Mouse (Mus musculus) heart, embryonic 13.5 days (tissue): Measurements from ENCODE around the gene Twnk. TPM values are rescaled to one million over a fixed set of nuclear protein-coding genes. Genes with fewer than 3 reads are reported as not detected.

Experiments
- ATAC-seq: fragments of 200-750 bp; cut with Nextera tagmentation; 2 replicates; pipeline ENCODE4 v1.8.0; 2017; ENCODE audit warnings: moderate TSS enrichment; ENCODE audit not compliant: insufficient number of reproducible peaks, low FRiP score, low TSS enrichment; ENCODE audit errors: extremely low read depth
- H3K27ac ChIP-seq: fragments of 300-500 bp; sonication (generic); replicated peaks from 2 replicates; pipeline ENCODE4 v1.5.1; 2015; ENCODE audit warnings: moderate library complexity, mild to moderate bottlenecking, inconsistent platforms
- H3K27me3 ChIP-seq: fragments of 300-500 bp; sonication (generic); replicated peaks from 2 replicates; pipeline ENCODE4 v1.6.1; 2015; ENCODE audit warnings: mild to moderate bottlenecking, inconsistent platforms
- H3K36me3 ChIP-seq: fragments of 300-500 bp; sonication (generic); 2 replicates; pipeline ENCODE4 v1.6.1; 2015; ENCODE audit warnings: mild to moderate bottlenecking, inconsistent platforms
- H3K4me1 ChIP-seq: fragments of 300-500 bp; sonication (generic); 2 replicates; pipeline ENCODE4 v1.6.1; 2015; ENCODE audit warnings: inconsistent platforms
- H3K4me2 ChIP-seq: fragments of 300-500 bp; sonication (generic); 2 replicates; pipeline ENCODE4 v1.6.1; 2015; ENCODE audit warnings: inconsistent platforms, mild to moderate bottlenecking, moderate library complexity
- H3K4me3 ChIP-seq: fragments of 300-500 bp; sonication (generic); 2 replicates; pipeline ENCODE4 v1.5.1; 2015; ENCODE audit warnings: moderate library complexity, mild to moderate bottlenecking, inconsistent platforms
- H3K9ac ChIP-seq: fragments of 300-500 bp; sonication (generic); 2 replicates; pipeline ENCODE4 v1.6.1; 2015; ENCODE audit warnings: inconsistent platforms, mild to moderate bottlenecking, moderate library complexity
- H3K9me3 ChIP-seq: fragments of 300-500 bp; sonication (generic); 2 replicates; pipeline ENCODE4 v1.6.1; 2016; ENCODE audit warnings: inconsistent platforms
- WGBS: fragments of 180-500 bp; shearing (Covaris S2); methylation state at CpG from one replicate; pipeline ENCODE4 v1.1.7; 2015; ENCODE audit warnings: mixed read lengths; 5-methylcytosine and 5-hydroxymethylcytosine counted together
- polyA plus RNA-seq: library from polyadenylated mRNA; unstranded; fragments of >200 nt; fragmentation: Nextera tagmentation; extraction: Ambion mirVana; gene quantifications from 2 replicates; pipeline ENCODE4 v1.2.1, GENCODE M21; 2015

The Twnk gene
- polyA plus RNA-seq, 1 experiment from 2014 or later: 16.3 TPM

DNA sequence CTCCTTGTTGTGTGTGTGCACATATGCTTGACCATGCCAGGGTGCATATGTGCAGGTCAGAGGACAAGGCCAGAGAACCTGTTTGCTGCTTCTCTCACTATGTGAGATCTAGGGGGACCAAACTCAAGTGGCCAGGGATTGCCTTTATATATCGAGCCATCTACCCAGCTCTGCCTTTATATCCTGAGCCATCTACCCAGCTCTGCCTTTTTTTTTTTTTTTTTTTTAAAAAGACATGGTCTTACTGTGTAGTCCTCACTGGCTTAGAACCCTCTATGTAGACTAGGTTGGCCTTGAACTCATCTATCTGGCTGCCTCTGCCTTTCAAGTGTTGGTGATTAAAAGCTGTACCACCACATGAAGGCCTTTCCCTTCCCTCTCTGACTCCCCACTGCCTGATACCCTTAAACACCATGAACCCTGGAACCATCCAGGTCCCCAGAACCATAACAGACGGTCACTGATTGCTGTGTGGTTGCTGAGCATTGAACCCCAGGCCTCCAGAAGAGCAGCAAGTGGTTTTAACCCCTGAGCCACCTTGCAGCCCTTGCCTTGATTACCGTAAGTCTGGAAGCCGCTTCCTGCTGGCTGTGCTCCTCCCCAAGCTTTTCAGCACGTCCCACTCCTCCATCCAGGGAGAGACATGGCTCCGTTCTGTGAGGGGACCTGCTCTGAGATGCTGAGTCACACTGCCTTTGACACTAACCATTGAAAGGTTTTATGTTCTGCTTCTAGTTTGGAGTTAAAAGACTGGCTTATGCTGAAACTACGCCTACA is 1.5 kb upstream of the Twnk start:
- Histone ChIP-seq H3K36me3 (peaks cover 53% of the 10 kb centered on the region), H3K27me3 (no peaks in the 10 kb centered on the region), H3K4me3 (no peak overlapping the region), H3K9ac (no peak overlapping the region), H3K27ac (no peak overlapping the region), H3K4me1 (peaks cover 29% of the 10 kb centered on the region), H3K9me3 (no peaks in the 10 kb centered on the region), H3K4me2 (no peak overlapping the region)
- ATAC-seq: no peak
- WGBS: 82% methylated on average over 7 of the region's 7 CpGs

DNA sequence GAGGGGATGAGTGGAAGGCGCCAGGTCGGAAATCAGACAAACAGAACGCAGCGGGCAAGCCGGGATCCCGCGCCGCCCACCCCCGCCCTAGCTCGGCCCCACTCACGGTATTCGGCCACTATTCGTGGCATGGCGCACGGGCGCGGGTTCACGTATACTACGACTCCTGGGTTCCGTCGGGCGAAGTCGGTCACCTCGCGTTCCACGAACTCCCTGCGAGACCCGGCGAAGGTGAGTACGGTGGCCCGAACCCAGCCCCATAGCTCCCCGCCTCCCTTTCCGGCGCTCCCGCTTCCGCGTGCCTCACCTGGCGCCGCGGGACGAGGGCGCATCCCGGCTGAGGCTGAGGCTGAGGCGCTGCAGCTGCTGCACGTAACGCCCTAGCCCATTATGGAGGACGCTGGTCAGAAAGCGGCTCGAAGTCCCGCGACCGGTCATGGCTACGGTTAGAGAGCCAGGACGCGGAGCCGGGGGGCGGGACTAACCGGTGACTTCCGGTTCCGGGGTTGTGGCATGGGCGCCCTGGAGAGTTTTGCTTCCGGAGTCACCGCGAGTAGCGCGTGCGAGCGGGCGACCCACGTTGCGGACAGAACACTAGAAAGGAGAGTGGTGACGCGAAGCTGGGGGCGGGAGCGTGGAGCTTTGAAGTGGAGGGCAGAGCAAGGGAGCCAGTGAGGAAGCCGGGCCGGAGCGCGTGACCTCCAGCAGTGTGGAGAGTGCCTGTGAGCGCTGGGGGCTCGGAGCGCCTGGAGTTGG is 672 bp downstream of the Twnk start, which contains the start of gene Mrpl43:
TSS of gene Mrpl43 (minus strand) at position 486 of the 756 bp plus-strand sequence.
- peak; percentile 95 for ATAC-seq

DNA sequence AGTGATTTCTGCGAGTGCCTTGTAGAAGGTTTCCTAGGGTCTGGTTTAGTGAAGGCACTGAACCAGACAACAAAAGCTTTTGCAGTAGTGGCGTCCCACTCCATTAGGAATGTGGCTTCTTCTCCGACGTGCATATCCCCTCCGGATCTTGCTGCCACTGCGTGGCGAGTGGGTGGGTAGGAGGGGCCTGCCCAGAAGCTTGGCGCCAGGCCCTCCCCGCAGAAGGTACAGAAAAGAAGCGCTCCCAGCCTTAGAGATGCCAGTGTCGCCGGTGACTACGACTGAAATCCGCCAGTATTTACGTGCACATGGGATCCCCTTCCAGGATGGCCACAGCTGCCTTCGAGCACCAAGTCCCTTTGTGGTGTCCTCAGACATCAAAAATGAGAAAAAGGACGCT is 1.6 kb downstream of the Twnk start:
- Histone ChIP-seq H3K27me3 (no peaks in the 10 kb centered on the region), H3K9me3 (no peaks in the 10 kb centered on the region), H3K36me3 (peaks cover 67% of the 10 kb centered on the region), H3K9ac (peak overlapping the region; percentile 93), H3K4me1 (peaks cover 29% of the 10 kb centered on the region), H3K4me2 (peak overlapping the region; percentile 95), H3K4me3 (peak overlapping the region; percentile 99), H3K27ac (peak overlapping the region; percentile 88)
- ATAC-seq: no peak
- 38% methylated on average over 17 of the region's 17 CpGs for WGBS

More for the DNA sequence above, 672 bp downstream of the Twnk start, which contains the start of gene Mrpl43:
- H3K9ac ChIP-seq: peak within 1 kb of the TSS; percentile 93
- H3K4me2 ChIP-seq: peak within 1 kb of the TSS; percentile 95
- no peaks in the 10 kb centered on the region for H3K27me3 ChIP-seq
- no peaks in the 10 kb centered on the region for H3K9me3 ChIP-seq
- peaks cover 29% of the 10 kb centered on the region for H3K4me1 ChIP-seq
- H3K4me3 ChIP-seq: peak within 1 kb of the TSS; percentile 99
- H3K36me3 ChIP-seq: peaks cover 67% of the 10 kb centered on the region
- peak within 1 kb of the TSS; percentile 88 for H3K27ac ChIP-seq
- under 1% methylated on average over 82 of the region's 82 CpGs for WGBS

DNA sequence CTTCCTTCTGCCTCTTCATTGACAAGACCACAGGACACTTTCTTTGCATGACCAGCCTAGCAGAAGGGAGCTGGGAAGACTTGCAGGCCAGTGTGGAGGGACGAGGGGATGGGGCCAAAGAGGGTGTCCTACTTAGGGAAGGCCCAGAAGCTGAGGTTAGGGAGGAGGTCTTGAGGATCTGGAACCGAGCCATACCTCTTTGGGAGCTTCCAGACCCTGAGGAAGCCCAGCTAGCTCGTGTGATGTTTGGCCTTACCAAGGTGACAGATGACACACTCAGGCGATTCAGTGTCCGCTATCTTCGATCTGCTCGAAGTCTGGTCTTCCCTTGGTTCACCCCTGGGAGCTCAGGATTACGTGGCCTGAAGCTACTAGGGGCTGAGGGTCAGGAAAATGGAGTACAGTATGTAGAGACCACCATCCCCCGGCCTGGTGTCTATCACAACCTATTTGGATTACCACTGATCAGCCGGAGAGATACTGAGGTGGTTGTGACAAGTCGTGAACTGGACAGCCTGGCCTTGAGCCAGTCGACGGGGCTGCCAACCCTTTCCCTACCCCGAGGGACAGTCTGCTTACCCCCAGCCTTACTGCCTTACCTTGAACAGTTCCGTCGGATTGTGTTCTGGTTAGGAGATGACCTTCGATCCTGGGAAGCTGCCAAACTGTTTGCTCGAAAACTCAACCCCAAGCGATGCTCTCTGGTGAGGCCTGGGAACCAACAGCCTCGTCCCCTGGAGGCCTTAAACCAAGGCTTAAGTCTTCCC is 2.1 kb downstream of the Twnk start:
- H3K27ac ChIP-seq: peak overlapping the region; percentile 88; the same call in 1 of the 2 replicates
- H3K36me3 ChIP-seq: peaks cover 67% of the 10 kb centered on the region
- WGBS: 79% methylated on average over 20 of the region's 20 CpGs
- peak overlapping the region; percentile 95 for H3K4me2 ChIP-seq
- peak overlapping the region; percentile 93 for H3K9ac ChIP-seq
- ATAC-seq: no peak
- no peaks in the 10 kb centered on the region for H3K9me3 ChIP-seq
- H3K4me1 ChIP-seq: peaks cover 29% of the 10 kb centered on the region
- no peaks in the 10 kb centered on the region for H3K27me3 ChIP-seq
- peak overlapping the region; percentile 99 for H3K4me3 ChIP-seq

DNA sequence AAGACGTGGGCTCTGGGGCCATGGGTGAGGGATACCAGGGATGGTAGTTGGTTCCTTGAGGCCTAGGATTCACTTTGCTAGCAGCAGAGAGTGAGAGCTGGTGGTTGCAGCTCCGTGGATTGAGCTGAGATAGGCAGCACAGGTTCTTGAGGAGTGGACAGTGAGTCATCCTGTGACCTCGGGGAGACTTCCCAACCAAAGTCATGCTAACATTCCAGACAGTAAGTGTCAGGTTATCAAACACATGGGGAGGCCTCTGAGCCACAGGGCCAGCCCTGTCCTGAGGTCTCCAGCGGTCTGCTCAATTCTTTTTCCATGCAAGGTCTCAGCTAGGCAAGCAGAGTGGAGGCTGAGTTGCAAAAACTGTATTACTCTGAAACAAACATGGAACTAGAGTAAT is 5.2 kb downstream of the Twnk start:
- no peak overlapping the region for H3K9ac ChIP-seq
- peaks cover 42% of the 10 kb centered on the region for H3K4me1 ChIP-seq
- no peak overlapping the region for H3K4me3 ChIP-seq
- peaks cover 44% of the 10 kb centered on the region for H3K36me3 ChIP-seq
- H3K4me2 ChIP-seq: no peak overlapping the region
- H3K27me3 ChIP-seq: no peaks in the 10 kb centered on the region
- ATAC-seq: no peak
- 72% methylated on average over 4 of the region's 4 CpGs for whole genome bisulfite sequencing
- H3K9me3 ChIP-seq: no peaks in the 10 kb centered on the region
- no peak overlapping the region for H3K27ac ChIP-seq

DNA sequence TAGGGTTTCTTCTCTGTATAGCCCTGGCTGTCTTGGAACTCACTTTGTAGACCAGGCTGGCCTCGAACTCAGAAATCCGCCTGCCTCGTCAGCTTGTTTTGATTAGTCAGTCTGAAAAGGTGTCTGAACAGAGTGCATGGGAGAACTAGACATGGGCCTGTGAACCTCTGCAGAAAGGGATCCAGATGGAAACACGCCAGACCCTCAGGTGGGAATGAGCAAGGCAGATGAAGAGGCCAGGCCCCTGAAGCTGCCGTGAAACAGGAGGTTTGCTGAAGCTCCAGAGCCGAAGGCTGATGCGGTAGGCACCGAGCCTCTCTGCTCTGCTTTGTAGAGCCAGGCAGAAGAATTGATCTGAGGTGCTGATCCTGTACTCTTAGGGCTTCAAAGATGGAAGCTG is 6.8 kb downstream of the Twnk start:
- Histone ChIP-seq H3K27me3 (no peaks in the 10 kb centered on the region), H3K4me3 (no peak overlapping the region), H3K27ac (no peak overlapping the region), H3K9ac (no peak overlapping the region), H3K4me1 (peaks cover 43% of the 10 kb centered on the region), H3K4me2 (no peak overlapping the region), H3K36me3 (peaks cover 44% of the 10 kb centered on the region), H3K9me3 (no peaks in the 10 kb centered on the region)
- 76% methylated on average over 8 of the region's 8 CpGs for WGBS
- no peak for ATAC-seq

DNA sequence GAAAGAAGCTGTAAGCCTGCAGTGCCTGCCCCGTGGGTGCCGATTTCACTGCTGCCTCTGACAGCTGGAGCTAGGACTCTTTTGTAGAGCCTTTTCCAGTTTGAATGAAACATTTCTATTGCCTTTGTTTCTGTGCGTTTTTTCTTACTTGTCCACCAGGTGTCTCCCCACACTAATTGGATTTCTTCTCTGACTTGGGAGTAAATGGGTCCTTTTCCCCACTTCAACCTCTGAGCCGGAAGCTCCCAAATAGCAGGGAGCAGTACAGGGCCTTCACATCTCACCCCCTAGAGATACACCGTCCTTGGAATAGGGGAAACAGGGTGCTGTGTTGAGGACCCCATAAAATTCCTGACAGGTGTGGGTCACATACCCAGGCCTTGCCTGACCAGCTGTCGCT is 7.2 kb downstream of the Twnk start:
- ATAC-seq: no peak
- Histone ChIP-seq H3K4me3 (no peak overlapping the region), H3K27me3 (no peaks in the 10 kb centered on the region), H3K27ac (no peak overlapping the region), H3K9ac (peak overlapping the region; percentile 30; the same call in 1 of the 2 replicates), H3K4me1 (peaks cover 39% of the 10 kb centered on the region), H3K36me3 (peaks cover 44% of the 10 kb centered on the region), H3K9me3 (no peaks in the 10 kb centered on the region), H3K4me2 (no peak overlapping the region)
- 37% methylated on average over 6 of the region's 6 CpGs for WGBS

DNA sequence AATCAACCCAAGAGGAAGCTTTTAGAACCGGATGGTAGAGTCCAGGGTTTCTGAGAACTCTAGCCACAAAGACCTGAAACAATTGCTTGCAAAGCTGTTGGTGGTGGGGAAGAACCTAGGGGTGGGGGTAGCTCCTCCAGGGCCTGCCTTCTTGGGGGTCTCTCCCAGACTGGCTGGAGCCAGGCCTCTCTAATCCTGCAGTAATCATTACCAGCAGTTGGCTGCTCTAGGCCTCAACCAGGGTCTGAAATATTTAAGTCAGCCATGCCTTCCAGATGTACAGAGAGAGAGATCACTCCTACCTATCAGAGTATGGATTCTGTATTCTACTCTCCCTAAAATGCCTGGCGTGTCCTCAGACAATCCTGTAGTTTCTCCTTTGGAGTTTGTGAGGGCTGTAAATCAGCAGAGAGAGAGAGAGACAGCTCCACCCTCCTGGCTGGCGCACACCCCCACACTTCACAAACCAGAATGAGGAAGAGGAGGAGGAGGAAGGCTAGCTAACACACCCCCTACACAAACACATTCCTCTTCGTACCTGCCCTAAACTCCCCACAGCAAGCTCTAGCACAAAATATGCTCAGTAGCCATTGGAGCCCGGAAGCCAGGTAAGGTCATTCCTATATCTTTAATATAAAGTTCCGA is 8.2 kb downstream of the Twnk start:
- 61% methylated on average over 6 of the region's 6 CpGs for WGBS
- H3K27me3 ChIP-seq: no peaks in the 10 kb centered on the region
- ATAC-seq: no peak
- peak overlapping the region; percentile 98 for H3K9ac ChIP-seq
- no peak overlapping the region for H3K4me3 ChIP-seq
- H3K9me3 ChIP-seq: no peaks in the 10 kb centered on the region
- H3K4me2 ChIP-seq: peak overlapping the region; percentile 98
- H3K36me3 ChIP-seq: peaks cover 36% of the 10 kb centered on the region
- peaks cover 34% of the 10 kb centered on the region for H3K4me1 ChIP-seq
- H3K27ac ChIP-seq: peak overlapping the region; percentile 100

DNA sequence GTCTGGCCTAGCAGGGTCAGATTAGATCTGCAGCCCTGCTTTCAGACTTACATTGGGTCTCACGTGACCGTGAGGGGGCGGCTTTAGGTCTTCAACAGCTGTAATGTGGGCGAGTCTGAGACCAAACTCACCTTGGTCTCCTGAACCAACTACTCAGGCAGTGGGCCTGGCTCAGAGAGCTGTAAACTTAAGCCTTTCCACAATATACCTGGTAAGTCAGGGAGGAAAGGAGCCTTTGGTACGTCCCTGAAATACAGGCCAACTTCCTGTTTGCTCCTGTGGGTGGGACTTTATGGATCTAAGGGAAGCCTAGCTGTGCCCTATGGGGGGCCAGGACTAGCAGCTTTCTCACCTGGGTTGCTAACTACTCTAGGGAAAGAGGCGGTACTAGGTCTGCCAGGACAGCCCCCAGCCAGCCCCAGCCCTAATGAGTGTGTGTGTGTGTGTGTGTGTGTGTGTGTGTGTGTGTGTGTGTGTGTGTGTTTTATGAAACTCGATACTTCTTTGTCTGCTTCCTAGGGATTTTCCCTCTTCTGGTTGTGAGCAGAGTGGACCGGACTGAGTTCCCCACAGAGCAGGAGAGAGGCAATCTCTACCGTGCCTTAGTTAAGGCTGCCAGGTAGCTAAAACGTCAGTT is 9.0 kb downstream of the Twnk start, which contains the start of gene Lzts2:
TSS of gene Lzts2 (plus strand) at position 80 of the 637 bp plus-strand sequence.
- peak within 1 kb of the TSS; percentile 98 for H3K4me2 ChIP-seq
- 3% methylated on average over 10 of the region's 10 CpGs for WGBS
- peak within 1 kb of the TSS; percentile 85 for H3K4me3 ChIP-seq
- H3K9ac ChIP-seq: peak within 1 kb of the TSS; percentile 98
- no peak for ATAC-seq
- no peaks in the 10 kb centered on the region for H3K27me3 ChIP-seq
- peak within 1 kb of the TSS; percentile 100 for H3K27ac ChIP-seq
- peaks cover 30% of the 10 kb centered on the region for H3K36me3 ChIP-seq
- peaks cover 42% of the 10 kb centered on the region for H3K4me1 ChIP-seq
- H3K9me3 ChIP-seq: no peaks in the 10 kb centered on the region

DNA sequence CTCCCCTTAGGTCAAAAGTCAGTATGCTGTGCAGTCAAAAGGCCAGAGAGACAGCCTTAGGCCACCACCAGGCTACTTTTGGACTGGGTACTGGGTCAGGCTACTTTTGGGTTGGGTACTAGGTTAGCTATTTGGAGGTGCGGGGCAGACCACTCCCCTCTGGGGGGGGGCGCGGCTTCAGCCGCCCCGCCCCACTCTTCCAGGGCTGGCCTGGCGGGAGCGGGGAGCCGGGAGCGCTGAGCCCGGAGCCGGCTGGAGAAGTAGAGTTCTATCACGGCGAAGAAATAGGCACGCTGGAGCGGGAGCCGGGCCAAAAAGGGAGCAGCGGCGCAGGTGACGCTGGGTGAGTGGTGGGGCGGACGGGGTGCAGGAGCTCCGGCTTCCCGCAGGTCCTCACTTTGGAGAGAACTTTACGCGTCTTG is 9.5 kb downstream of the Twnk start:
- Histone ChIP-seq H3K9ac (peak overlapping the region; percentile 98), H3K4me2 (peak overlapping the region; percentile 98), H3K27me3 (no peaks in the 10 kb centered on the region), H3K4me3 (peak overlapping the region; percentile 85), H3K27ac (peak overlapping the region; percentile 100), H3K4me1 (peaks cover 47% of the 10 kb centered on the region), H3K36me3 (peaks cover 30% of the 10 kb centered on the region), H3K9me3 (no peaks in the 10 kb centered on the region)
- WGBS: under 1% methylated on average over 25 of the region's 25 CpGs
- peak; percentile 19; the same call in 1 of the 2 replicates for ATAC-seq
